Mouse (Mus musculus) macrophage (primary cell): ENCODE data around the gene Prkca. TPM values are rescaled to one million over a fixed set of nuclear protein-coding genes. Genes with fewer than 3 reads are reported as not detected.

Experiments
- H3K27ac ChIP-seq: fragments of 350-480 bp; formaldehyde crosslinking; 2 replicates; pipeline ENCODE4 v1.9.0; 2021
- H3K36me3 ChIP-seq: fragments of 350-480 bp; formaldehyde crosslinking; 2 replicates; pipeline ENCODE4 v1.9.0; 2021; ENCODE audit errors: inconsistent target
- H3K4me3 ChIP-seq: fragments of 350-480 bp; formaldehyde crosslinking; 2 replicates; pipeline ENCODE4 v1.9.0; 2021; ENCODE audit errors: inconsistent target
- H3K79me2 ChIP-seq: fragments of 350-480 bp; formaldehyde crosslinking; 2 replicates; pipeline ENCODE4 v1.9.0; 2021; ENCODE audit errors: inconsistent target
- WGBS: methylation state at CpG from one replicate; pipeline ENCODE4 v1.1.7; 2026; ENCODE audit warnings: inconsistent platforms; ENCODE audit not compliant: missing documents; 5-methylcytosine and 5-hydroxymethylcytosine counted together
- polyA plus RNA-seq: library from polyadenylated mRNA; stranded (reverse); fragments of 250-400 nt; gene quantifications from 3 replicates; pipeline ENCODE4 v1.2.4, GENCODE M21; 2018; ENCODE audit warnings: inconsistent platforms

Gene Prkca
- polyA plus RNA-seq, 1 experiment from 2014 or later: 1.8 TPM

GRCm38 (mm10) chr11:108028398-108028797 is 315.3 kb downstream of the Prkca start:
- Histone ChIP-seq H3K36me3 (no peaks in the 10 kb centered on the region), H3K4me3 (no peak overlapping the region), H3K27ac (no peak overlapping the region), H3K79me2 (no peaks in the 10 kb centered on the region)
- WGBS: 92% methylated on average over 12 of the region's 12 CpGs

- Histone ChIP-seq H3K27ac (no peak overlapping the region), H3K4me3 (no peak overlapping the region), H3K79me2 (no peaks in the 10 kb centered on the region), H3K36me3 (no peaks in the 10 kb centered on the region)
- WGBS: 83% methylated on average over 7 of the region's 7 CpGs
Observed at GRCm38 (mm10) chr11:108025726-108026425, 317.9 kb downstream of the Prkca start.

- 85% methylated on average over 9 of the region's 14 CpGs for WGBS
- Histone ChIP-seq H3K4me3 (no peak overlapping the region), H3K36me3 (no peaks in the 10 kb centered on the region)
Observed at GRCm38 (mm10) chr11:108023188-108023587, 320.5 kb downstream of the Prkca start.

GRCm38 (mm10) chr11:108020889-108021288 is 322.8 kb downstream of the Prkca start:
- Histone ChIP-seq H3K79me2 (no peaks in the 10 kb centered on the region), H3K36me3 (no peaks in the 10 kb centered on the region), H3K27ac (no peak overlapping the region), H3K4me3 (no peak overlapping the region)
- WGBS: 86% methylated on average over 2 of the region's 3 CpGs

More at GRCm38 (mm10) chr11:108023188-108023587, 320.5 kb downstream of the Prkca start:
- Histone ChIP-seq H3K79me2 (no peaks in the 10 kb centered on the region), H3K27ac (no peak overlapping the region)

GRCm38 (mm10) chr11:108015284-108015683 is 328.4 kb downstream of the Prkca start:
- no peaks in the 10 kb centered on the region for H3K36me3 ChIP-seq
- H3K27ac ChIP-seq: no peak overlapping the region
- no peaks in the 10 kb centered on the region for H3K79me2 ChIP-seq
- WGBS: 79% methylated on average over 5 of the region's 5 CpGs
- H3K4me3 ChIP-seq: no peak overlapping the region

GRCm38 (mm10) chr11:108013390-108013789 is 330.3 kb downstream of the Prkca start:
- 82% methylated on average over 5 of the region's 5 CpGs for WGBS
- Histone ChIP-seq H3K4me3 (no peak overlapping the region), H3K79me2 (no peaks in the 10 kb centered on the region), H3K27ac (no peak overlapping the region), H3K36me3 (no peaks in the 10 kb centered on the region)

- no peaks in the 10 kb centered on the region for H3K79me2 ChIP-seq
- H3K27ac ChIP-seq: no peak overlapping the region
- no peaks in the 10 kb centered on the region for H3K36me3 ChIP-seq
- WGBS: 86% methylated on average over 4 of the region's 4 CpGs
- H3K4me3 ChIP-seq: no peak overlapping the region
Observed at GRCm38 (mm10) chr11:108010465-108010864, 333.3 kb downstream of the Prkca start.

- Histone ChIP-seq H3K27ac (no peak overlapping the region), H3K36me3 (no peaks in the 10 kb centered on the region), H3K4me3 (no peak overlapping the region), H3K79me2 (no peaks in the 10 kb centered on the region)
- 89% methylated on average over 3 of the region's 3 CpGs for WGBS
Observed at GRCm38 (mm10) chr11:107998891-107999290, 344.8 kb downstream of the Prkca start.

- 82% methylated on average over 10 of the region's 11 CpGs for WGBS
- Histone ChIP-seq H3K36me3 (no peaks in the 10 kb centered on the region), H3K79me2 (no peaks in the 10 kb centered on the region)
Observed at GRCm38 (mm10) chr11:107996896-107997670, 346.6 kb downstream of the Prkca start.

GRCm38 (mm10) chr11:107994487-107994886 is 349.2 kb downstream of the Prkca start:
- WGBS: 75% methylated on average over 6 of the region's 6 CpGs
- H3K27ac ChIP-seq: no peak overlapping the region
- no peaks in the 10 kb centered on the region for H3K36me3 ChIP-seq
- no peak overlapping the region for H3K4me3 ChIP-seq
- H3K79me2 ChIP-seq: no peaks in the 10 kb centered on the region

More at GRCm38 (mm10) chr11:107996896-107997670, 346.6 kb downstream of the Prkca start:
- H3K4me3 ChIP-seq: no peak overlapping the region
- no peak overlapping the region for H3K27ac ChIP-seq

GRCm38 (mm10) chr11:107993792-107994191 is 349.9 kb downstream of the Prkca start:
- H3K36me3 ChIP-seq: no peaks in the 10 kb centered on the region
- no peaks in the 10 kb centered on the region for H3K79me2 ChIP-seq
- 76% methylated on average over 2 of the region's 3 CpGs for WGBS
- H3K27ac ChIP-seq: no peak overlapping the region
- H3K4me3 ChIP-seq: no peak overlapping the region

- H3K4me3 ChIP-seq: no peak overlapping the region
- H3K36me3 ChIP-seq: no peaks in the 10 kb centered on the region
- no peaks in the 10 kb centered on the region for H3K79me2 ChIP-seq
- WGBS: 78% methylated on average over 11 of the region's 11 CpGs
- no peak overlapping the region for H3K27ac ChIP-seq
Observed at GRCm38 (mm10) chr11:107992500-107992899, 351.2 kb downstream of the Prkca start.

- Histone ChIP-seq H3K4me3 (no peak overlapping the region), H3K27ac (no peak overlapping the region), H3K79me2 (no peaks in the 10 kb centered on the region), H3K36me3 (no peaks in the 10 kb centered on the region)
- 76% methylated on average over 7 of the region's 7 CpGs for WGBS
Observed at GRCm38 (mm10) chr11:107991990-107992389, 351.7 kb downstream of the Prkca start.

GRCm38 (mm10) chr11:107989241-107989640 is 354.5 kb downstream of the Prkca start:
- no peaks in the 10 kb centered on the region for H3K79me2 ChIP-seq
- H3K4me3 ChIP-seq: no peak overlapping the region
- H3K36me3 ChIP-seq: no peaks in the 10 kb centered on the region
- H3K27ac ChIP-seq: no peak overlapping the region
- whole genome bisulfite sequencing: 94% methylated on average over 6 of the region's 6 CpGs

GRCm38 (mm10) chr11:107985941-107986340 is 357.8 kb downstream of the Prkca start:
- Histone ChIP-seq H3K27ac (no peak overlapping the region), H3K36me3 (no peaks in the 10 kb centered on the region), H3K4me3 (no peak overlapping the region), H3K79me2 (no peaks in the 10 kb centered on the region)
- 83% methylated on average over 3 of the region's 3 CpGs for WGBS
